Mouse (Mus musculus): ENCODE measurements at regions not wholly inside any gene's neighbourhood (a gene's known extent, or its start where the extent isn't known, plus 50 kb on each side); places are given as distances from the start of the nearest gene placed in this dataset.

DNA sequence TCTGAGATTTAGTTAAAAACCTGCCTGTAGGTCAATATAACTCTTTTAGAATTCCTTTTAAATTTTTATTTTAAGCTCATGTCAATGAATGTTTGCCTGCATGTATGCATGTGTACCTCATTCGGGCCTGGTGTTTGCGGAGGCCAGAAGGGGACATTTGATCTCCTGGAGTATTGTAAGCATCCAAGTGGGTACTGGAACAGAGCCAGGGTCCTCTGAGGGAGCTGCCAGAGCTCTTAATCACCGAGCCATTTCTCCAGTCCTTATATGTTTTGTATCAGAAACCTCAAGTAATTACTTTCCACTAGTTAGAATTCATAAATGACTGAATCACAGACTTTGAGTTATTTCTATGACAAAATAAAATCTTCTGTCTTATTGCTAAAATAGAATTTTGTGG lies 152.0 kb downstream of the Cdca7 start:
- Histone ChIP-seq H3K9ac (ENCODE audit: low read length) (no peak overlapping the region), H3K9me3 (replicated peaks; ENCODE audit: control insufficient read depth, low read length) (no peaks in the 10 kb centered on the region), H3K4me1 (ENCODE audit: control insufficient read depth, insufficient read depth, low read length) (peaks cover 36% of the 10 kb centered on the region), H3K4me3 (ENCODE audit: low read depth, low read length) (no peak overlapping the region), H3K27me3 (replicated peaks; ENCODE audit: control insufficient read depth, insufficient read depth, low read length) (0 out of 2 replicates have a peak, but pooled peaks cover 1% of the 10 kb centered on the region), H3K4me2 (ENCODE audit: low read length) (no peak overlapping the region), H3K36me3 (ENCODE audit: control insufficient read depth, insufficient read depth, low read length) (no peaks in the 10 kb centered on the region), H3K27ac (ENCODE audit: low read depth, low read length) (no peak overlapping the region)
- WGBS = 18% methylated on average over 3 of the region's 3 CpGs
- no peak for ATAC-seq
- DNase-seq (ENCODE audit: low spot score) = peak; percentile 68

DNA sequence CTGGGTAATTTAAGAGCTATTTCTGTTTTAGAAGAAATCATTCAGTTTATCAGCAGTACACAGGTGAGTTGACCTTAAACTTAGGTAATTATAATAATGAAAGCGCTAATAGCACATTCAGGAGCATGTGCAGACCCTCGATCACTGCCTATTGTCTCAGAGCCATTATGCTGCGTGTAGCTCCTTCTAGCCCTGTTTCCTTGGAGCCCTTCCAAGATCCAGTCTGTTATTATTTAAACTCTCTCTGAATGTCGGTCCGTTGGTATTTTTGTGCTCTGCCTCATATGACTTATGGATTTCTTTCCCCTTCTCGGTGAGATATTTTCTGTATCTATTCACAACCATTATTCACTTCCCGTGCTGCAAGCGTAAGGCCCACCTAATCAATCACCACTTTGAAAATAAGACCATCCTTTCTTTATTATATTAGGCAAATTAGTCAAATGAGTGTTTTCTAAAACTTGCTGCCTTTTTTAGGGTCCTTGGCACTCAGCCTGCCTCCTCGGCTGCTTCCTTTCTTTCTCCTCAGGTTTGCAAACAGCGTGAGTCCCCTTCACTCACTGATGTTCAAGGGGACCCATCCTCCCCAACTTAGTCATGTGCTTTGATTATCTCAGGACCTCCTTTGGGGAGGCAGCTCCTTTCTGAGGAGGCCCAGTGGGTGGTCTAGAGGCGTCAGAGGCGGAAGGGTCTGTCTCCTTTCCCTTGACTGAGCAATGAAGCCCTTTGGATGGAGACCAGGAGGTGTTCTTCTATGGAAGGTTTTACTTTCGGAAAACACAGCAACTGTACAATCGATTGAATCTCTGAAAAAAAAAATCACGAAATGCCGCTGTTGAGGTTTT lies 152.9 kb downstream of the Cdca7 start:
- H3K27ac ChIP-seq (ENCODE audit: low read depth, low read length) = peak overlapping the region; percentile 40; the same call in 1 of the 2 replicates

DNA sequence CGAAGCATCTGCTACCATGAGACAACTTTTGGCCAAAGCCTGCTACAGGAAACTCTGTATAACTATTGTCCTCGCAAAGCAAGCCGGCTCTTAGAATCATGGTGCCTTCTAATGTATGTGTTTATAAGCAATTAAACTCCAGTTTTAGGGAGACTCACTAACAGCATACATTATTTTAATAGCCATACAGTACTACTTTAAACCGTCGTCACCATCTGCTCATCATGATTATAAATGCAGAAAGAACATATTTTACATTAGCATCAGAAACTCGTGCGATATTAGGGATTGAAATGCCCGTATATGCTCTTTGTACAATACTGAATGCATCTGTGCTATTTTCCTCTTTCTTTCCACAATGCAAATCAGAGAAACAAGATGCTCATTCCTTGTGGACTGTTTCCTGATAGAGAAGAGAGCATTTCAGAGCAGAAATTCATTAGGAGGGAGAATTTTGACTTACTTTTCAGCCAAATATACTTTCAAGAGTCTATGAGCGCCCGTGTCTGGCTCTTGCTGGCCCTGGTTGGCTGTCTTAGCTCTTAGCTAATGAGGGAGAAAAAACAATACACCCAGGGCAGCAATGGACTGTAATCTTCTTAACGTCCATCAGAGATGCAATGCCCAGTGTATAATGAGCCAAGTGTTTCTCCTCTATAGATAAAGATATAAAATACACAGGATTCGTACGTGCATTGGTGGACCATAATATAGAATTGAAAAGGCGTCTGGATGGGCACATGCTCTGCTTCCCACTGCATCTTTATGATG lies 153.9 kb downstream of the Cdca7 start:
- no peaks in the 10 kb centered on the region for H3K9me3 ChIP-seq (replicated peaks; ENCODE audit: control insufficient read depth, low read length)
- H3K4me1 ChIP-seq (ENCODE audit: control insufficient read depth, insufficient read depth, low read length) = peaks cover 36% of the 10 kb centered on the region
- DNase-seq (ENCODE audit: low spot score) (peak; percentile 71), ATAC-seq (peak; percentile 68)
- no peak overlapping the region for H3K4me3 ChIP-seq (ENCODE audit: low read depth, low read length)
- no peaks in the 10 kb centered on the region for H3K36me3 ChIP-seq (ENCODE audit: control insufficient read depth, insufficient read depth, low read length)
- H3K27me3 ChIP-seq (replicated peaks; ENCODE audit: control insufficient read depth, insufficient read depth, low read length) = no peaks in the 10 kb centered on the region
- peak overlapping the region; percentile 49 for H3K27ac ChIP-seq (ENCODE audit: low read depth, low read length)
- H3K4me2 ChIP-seq (ENCODE audit: low read length) = peak overlapping the region; percentile 42
- 27% methylated on average over 14 of the region's 14 CpGs for WGBS
- H3K9ac ChIP-seq (ENCODE audit: low read length) = peak overlapping the region; percentile 6; the same call in 1 of the 2 replicates

More for the DNA sequence above, 152.9 kb downstream of the Cdca7 start:
- H3K27me3 ChIP-seq (replicated peaks; ENCODE audit: control insufficient read depth, insufficient read depth, low read length) = no peaks in the 10 kb centered on the region
- H3K9ac ChIP-seq (ENCODE audit: low read length) = peak overlapping the region; percentile 6
- no peak overlapping the region for H3K4me3 ChIP-seq (ENCODE audit: low read depth, low read length)
- H3K36me3 ChIP-seq (ENCODE audit: control insufficient read depth, insufficient read depth, low read length) = no peaks in the 10 kb centered on the region
- H3K4me1 ChIP-seq (ENCODE audit: control insufficient read depth, insufficient read depth, low read length) = peaks cover 36% of the 10 kb centered on the region
- H3K4me2 ChIP-seq (ENCODE audit: low read length) = peak overlapping the region; percentile 42
- WGBS = 7% methylated on average over 16 of the region's 16 CpGs
- H3K9me3 ChIP-seq (replicated peaks; ENCODE audit: control insufficient read depth, low read length) = no peaks in the 10 kb centered on the region
- DNase-seq (ENCODE audit: low spot score) (peak; percentile 85), ATAC-seq (peak; percentile 68)

- no peak overlapping the region for H3K9ac ChIP-seq (ENCODE audit: low read length)
- DNase-seq (ENCODE audit: low spot score) = peak; percentile 63
- H3K27me3 ChIP-seq (replicated peaks; ENCODE audit: control insufficient read depth, insufficient read depth, low read length) = no peaks in the 10 kb centered on the region
- no peak overlapping the region for H3K4me2 ChIP-seq (ENCODE audit: low read length)
- H3K4me3 ChIP-seq (ENCODE audit: low read depth, low read length) = no peak overlapping the region
- no peak overlapping the region for H3K27ac ChIP-seq (ENCODE audit: low read depth, low read length)
- no peaks in the 10 kb centered on the region for H3K36me3 ChIP-seq (ENCODE audit: control insufficient read depth, insufficient read depth, low read length)
- WGBS = 38% methylated on average over 9 of the region's 9 CpGs
- H3K4me1 ChIP-seq (ENCODE audit: control insufficient read depth, insufficient read depth, low read length) = peaks cover 13% of the 10 kb centered on the region
- H3K9me3 ChIP-seq (replicated peaks; ENCODE audit: control insufficient read depth, low read length) = 0 out of 2 replicates have a peak, but pooled peaks cover 3% of the 10 kb centered on the region
- ATAC-seq = peak; percentile 23; the same call in 1 of the 2 replicates
Observed at GRCm38 (mm10) chr2:72637881-72638620, 162.1 kb downstream of the Cdca7 start.

DNA sequence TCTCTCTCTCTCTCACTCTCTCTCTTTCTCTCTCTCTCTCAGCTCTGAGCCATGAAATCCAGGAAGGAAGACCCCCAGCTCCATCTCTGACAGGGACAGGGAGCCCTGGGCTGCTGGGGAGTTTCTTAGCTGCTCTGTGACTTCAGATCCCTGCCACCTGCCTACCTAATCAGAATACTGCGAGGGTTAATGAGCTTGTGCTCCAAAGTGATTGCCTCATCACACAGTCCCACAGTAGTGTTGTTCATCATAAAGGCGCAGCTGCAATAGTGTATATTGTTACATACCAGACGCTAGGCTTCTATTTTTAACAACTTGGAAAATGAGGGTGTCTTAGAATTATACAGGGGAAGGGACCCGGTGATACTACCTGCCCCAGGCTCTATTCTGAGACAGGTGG lies 163.1 kb downstream of the Cdca7 start:
- no peaks in the 10 kb centered on the region for H3K36me3 ChIP-seq (ENCODE audit: control insufficient read depth, insufficient read depth, low read length)
- H3K9ac ChIP-seq (ENCODE audit: low read length) = no peak overlapping the region
- H3K4me2 ChIP-seq (ENCODE audit: low read length) = no peak overlapping the region
- no peaks in the 10 kb centered on the region for H3K27me3 ChIP-seq (replicated peaks; ENCODE audit: control insufficient read depth, insufficient read depth, low read length)
- H3K4me1 ChIP-seq (ENCODE audit: control insufficient read depth, insufficient read depth, low read length) = peaks cover 13% of the 10 kb centered on the region
- DNase-seq (ENCODE audit: low spot score) (peak; percentile 45), ATAC-seq (peak; percentile 44; the same call in 1 of the 2 replicates)
- H3K9me3 ChIP-seq (replicated peaks; ENCODE audit: control insufficient read depth, low read length) = 0 out of 2 replicates have a peak, but pooled peaks cover 3% of the 10 kb centered on the region
- no peak overlapping the region for H3K4me3 ChIP-seq (ENCODE audit: low read depth, low read length)
- 26% methylated on average over 4 of the region's 4 CpGs for WGBS
- H3K27ac ChIP-seq (ENCODE audit: low read depth, low read length) = no peak overlapping the region; the same call in 1 of the 2 replicates

DNA sequence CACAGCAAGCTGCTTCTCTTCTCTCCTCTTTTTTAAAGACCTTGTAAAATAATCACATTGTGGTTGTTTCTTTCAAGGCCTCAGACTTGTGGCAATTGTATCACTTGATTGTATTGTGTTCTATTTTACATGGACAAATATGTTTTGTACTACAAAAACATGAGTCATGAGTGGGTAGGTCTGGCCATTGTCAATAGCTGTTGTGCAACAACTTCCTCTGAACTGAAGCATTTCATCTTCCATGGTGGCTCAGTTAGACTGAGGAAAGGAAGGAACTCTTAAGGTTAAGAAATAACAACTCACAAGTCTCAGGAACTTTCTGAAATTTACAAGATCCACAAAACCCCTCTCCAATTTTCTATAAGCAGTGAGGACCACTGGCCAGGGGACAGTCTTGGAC lies 165.3 kb downstream of the Cdca7 start:
- no peak overlapping the region for H3K4me3 ChIP-seq (ENCODE audit: low read depth, low read length)
- peaks cover 13% of the 10 kb centered on the region for H3K4me1 ChIP-seq (ENCODE audit: control insufficient read depth, insufficient read depth, low read length)
- no peak overlapping the region for H3K4me2 ChIP-seq (ENCODE audit: low read length)
- ATAC-seq (no peak), DNase-seq (ENCODE audit: low spot score) (no peak)
- 0 out of 2 replicates have a peak, but pooled peaks cover 3% of the 10 kb centered on the region for H3K9me3 ChIP-seq (replicated peaks; ENCODE audit: control insufficient read depth, low read length)
- H3K9ac ChIP-seq (ENCODE audit: low read length) = no peak overlapping the region
- no peak overlapping the region for H3K27ac ChIP-seq (ENCODE audit: low read depth, low read length)
- H3K36me3 ChIP-seq (ENCODE audit: control insufficient read depth, insufficient read depth, low read length) = no peaks in the 10 kb centered on the region
- no peaks in the 10 kb centered on the region for H3K27me3 ChIP-seq (replicated peaks; ENCODE audit: control insufficient read depth, insufficient read depth, low read length)

GRCm38 (mm10) chr2:72644151-72644843 lies 168.3 kb downstream of the Cdca7 start:
- Histone ChIP-seq H3K4me3 (ENCODE audit: low read depth, low read length) (no peak overlapping the region), H3K4me2 (ENCODE audit: low read length) (no peak overlapping the region), H3K27me3 (replicated peaks; ENCODE audit: control insufficient read depth, insufficient read depth, low read length) (no peaks in the 10 kb centered on the region), H3K36me3 (ENCODE audit: control insufficient read depth, insufficient read depth, low read length) (no peaks in the 10 kb centered on the region), H3K4me1 (ENCODE audit: control insufficient read depth, insufficient read depth, low read length) (peaks cover 1% of the 10 kb centered on the region), H3K27ac (ENCODE audit: low read depth, low read length) (no peak overlapping the region), H3K9me3 (replicated peaks; ENCODE audit: control insufficient read depth, low read length) (0 out of 2 replicates have a peak, but pooled peaks cover 3% of the 10 kb centered on the region), H3K9ac (ENCODE audit: low read length) (no peak overlapping the region)
- DNase-seq (ENCODE audit: low spot score) = no peak
- WGBS = 84% methylated on average over 10 of the region's 10 CpGs
- ATAC-seq = no peak

DNA sequence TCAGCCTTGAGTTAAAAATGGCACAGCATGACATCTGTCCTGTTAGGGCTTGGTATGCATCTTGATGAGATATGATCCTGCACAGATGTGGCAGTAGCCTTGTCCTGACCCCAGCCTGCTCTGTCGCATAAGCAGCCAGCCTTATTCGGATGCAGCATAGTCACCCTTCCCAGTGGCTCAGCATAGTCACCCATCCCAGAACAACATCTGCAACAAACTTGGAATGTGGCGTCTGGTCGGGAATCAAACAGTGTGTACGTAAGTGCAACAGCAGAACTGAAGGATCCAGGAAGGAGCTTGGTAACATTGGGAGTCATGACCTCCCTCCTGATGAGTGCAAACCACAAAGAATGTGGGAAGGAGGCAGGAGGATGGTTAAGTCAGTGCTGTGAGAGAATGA lies 171.7 kb downstream of the Cdca7 start:
- WGBS = 84% methylated on average over 5 of the region's 5 CpGs

More for the DNA sequence above, 171.7 kb downstream of the Cdca7 start:
- Histone ChIP-seq H3K27ac (ENCODE audit: low read depth, low read length) (no peak overlapping the region), H3K36me3 (ENCODE audit: control insufficient read depth, insufficient read depth, low read length) (no peaks in the 10 kb centered on the region), H3K4me1 (ENCODE audit: control insufficient read depth, insufficient read depth, low read length) (no peaks in the 10 kb centered on the region), H3K4me3 (ENCODE audit: low read depth, low read length) (no peak overlapping the region), H3K9ac (ENCODE audit: low read length) (no peak overlapping the region), H3K4me2 (ENCODE audit: low read length) (no peak overlapping the region), H3K27me3 (replicated peaks; ENCODE audit: control insufficient read depth, insufficient read depth, low read length) (no peaks in the 10 kb centered on the region), H3K9me3 (replicated peaks; ENCODE audit: control insufficient read depth, low read length) (no peaks in the 10 kb centered on the region)
- ATAC-seq = no peak
- no peak for DNase-seq (ENCODE audit: low spot score)
